Mouse (Mus musculus): ENCODE data around the gene 1110032A03Rik. TPM values are rescaled to one million over a fixed set of nuclear protein-coding genes. Genes with fewer than 3 reads are reported as not detected.

Gene 1110032A03Rik
- polyA plus RNA-seq, 1 experiment = 4.8 TPM

DNA sequence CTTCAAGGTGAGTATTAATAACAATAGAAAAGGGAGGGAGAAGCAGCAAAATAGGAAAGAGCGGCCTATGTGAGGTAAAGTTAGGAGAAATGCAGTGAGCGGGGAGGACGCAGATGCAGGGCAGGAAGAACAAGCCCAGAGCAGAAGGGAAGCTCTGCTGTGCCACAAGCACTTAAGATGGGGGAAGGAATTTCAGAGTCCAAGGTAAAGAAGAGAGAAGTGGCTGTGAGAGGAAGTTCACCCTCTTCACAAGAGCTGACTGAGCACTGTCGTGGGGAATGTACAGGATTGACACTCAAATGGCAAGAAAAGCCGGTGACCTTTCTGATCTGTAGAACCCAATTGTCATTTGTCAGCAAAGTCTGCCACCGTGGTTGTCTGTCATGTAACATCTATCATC, 42.7 kb upstream of the 1110032A03Rik start:
- Histone ChIP-seq H3K27me3 (ENCODE audit: control insufficient read depth, insufficient read depth, insufficient read length) (no peaks in the 10 kb centered on the region), H3K79me2 (ENCODE audit: control insufficient read depth, insufficient read depth) (no peaks in the 10 kb centered on the region), H3K36me3 (ENCODE audit: control insufficient read depth, insufficient read depth) (peaks cover 7% of the 10 kb centered on the region), H3K79me3 (ENCODE audit: low read depth) (no peaks in the 10 kb centered on the region), H3ac (ENCODE audit: control insufficient read depth, insufficient read length, low read depth) (no peak overlapping the region), H3K4me3 (ENCODE audit: insufficient read depth, poor library complexity, severe bottlenecking) (no peak overlapping the region)
- no peak for TF ChIP-seq FOSL1 (IDR thresholded peaks at IDR 0.05; ENCODE audit: insufficient read depth, low read length, poor library complexity, severe bottlenecking)
- TF ChIP-seq MYOD1 (IDR thresholded peaks at IDR 0.05; ENCODE audit: control insufficient read depth, insufficient read length, low read depth) = no peak
- TF ChIP-seq MYOG (IDR thresholded peaks at IDR 0.05; ENCODE audit: control insufficient read depth, extremely low read depth, insufficient read length) = no peak
- TF ChIP-seq CEBPB (IDR thresholded peaks at IDR 0.05; ENCODE audit: low read depth) = no peak
- TF ChIP-seq USF1 (IDR thresholded peaks at IDR 0.05; ENCODE audit: low read depth) = no peak
- TF ChIP-seq CTCF (IDR thresholded peaks at IDR 0.05; ENCODE audit: control insufficient read depth, insufficient read depth, insufficient read length) = no peak
- TF ChIP-seq MAX (IDR thresholded peaks at IDR 0.05) = no peak

DNA sequence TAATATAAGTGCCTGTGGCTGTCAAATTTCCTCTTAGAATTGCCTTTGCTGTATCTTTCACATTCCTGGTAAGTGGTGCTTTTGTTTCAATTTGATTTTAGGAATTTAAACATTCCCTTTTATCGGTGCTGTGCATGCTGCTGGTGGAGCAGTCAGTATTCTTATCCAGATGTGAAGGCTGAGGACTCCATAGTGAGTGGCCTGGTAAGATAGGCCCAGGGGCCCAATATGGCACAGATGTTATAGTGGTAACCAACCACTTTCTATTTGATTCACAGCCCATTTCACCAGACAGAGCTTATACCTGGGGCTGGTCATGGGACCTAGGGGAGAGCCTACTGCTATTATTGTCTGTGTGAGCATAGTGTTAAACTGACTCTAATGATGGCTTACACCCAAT, 41.2 kb upstream of the 1110032A03Rik start:
- Histone ChIP-seq H3K27me3 (ENCODE audit: control insufficient read depth, insufficient read depth, insufficient read length) (no peaks in the 10 kb centered on the region), H3K4me3 (ENCODE audit: insufficient read depth, poor library complexity, severe bottlenecking) (no peak overlapping the region), H3K36me3 (ENCODE audit: control insufficient read depth, insufficient read depth) (peaks cover 7% of the 10 kb centered on the region), H3K79me3 (ENCODE audit: low read depth) (no peaks in the 10 kb centered on the region), H3ac (ENCODE audit: control insufficient read depth, insufficient read length, low read depth) (no peak overlapping the region), H3K79me2 (ENCODE audit: control insufficient read depth, insufficient read depth) (no peaks in the 10 kb centered on the region)
- TF ChIP-seq MYOG (IDR thresholded peaks at IDR 0.05; ENCODE audit: control insufficient read depth, extremely low read depth, insufficient read length) (no peak), MAX (IDR thresholded peaks at IDR 0.05) (no peak), CEBPB (IDR thresholded peaks at IDR 0.05; ENCODE audit: low read depth) (no peak), USF1 (IDR thresholded peaks at IDR 0.05; ENCODE audit: low read depth) (no peak), CTCF (IDR thresholded peaks at IDR 0.05; ENCODE audit: control insufficient read depth, insufficient read depth, insufficient read length) (no peak), MYOD1 (IDR thresholded peaks at IDR 0.05; ENCODE audit: control insufficient read depth, insufficient read length, low read depth) (no peak), FOSL1 (IDR thresholded peaks at IDR 0.05; ENCODE audit: insufficient read depth, low read length, poor library complexity, severe bottlenecking) (no peak)

DNA sequence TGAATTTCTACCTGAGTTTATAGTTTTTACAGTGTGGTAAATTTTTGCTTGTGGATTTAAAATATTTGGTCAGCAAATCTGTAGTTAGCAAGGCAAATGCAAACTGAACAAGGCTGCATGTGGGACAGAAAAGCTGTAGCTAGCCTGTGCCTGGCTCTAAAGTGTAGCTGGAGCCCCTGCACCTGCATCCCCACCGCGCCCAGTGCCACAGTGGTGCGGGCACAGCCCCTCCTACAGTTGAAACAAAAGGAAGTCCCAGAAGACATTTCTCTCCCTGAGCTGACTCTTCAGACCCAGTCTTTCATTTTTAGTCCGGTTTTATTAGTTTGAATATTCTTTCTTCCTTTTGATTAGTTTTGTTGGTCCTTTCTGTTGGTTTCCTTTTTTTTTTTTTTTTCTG, 40.3 kb upstream of the 1110032A03Rik start:
- Histone ChIP-seq H3K79me3 (ENCODE audit: low read depth) (no peaks in the 10 kb centered on the region), H3K4me3 (ENCODE audit: insufficient read depth, poor library complexity, severe bottlenecking) (no peak overlapping the region), H3K36me3 (ENCODE audit: control insufficient read depth, insufficient read depth) (peaks cover 7% of the 10 kb centered on the region), H3K27me3 (ENCODE audit: control insufficient read depth, insufficient read depth, insufficient read length) (no peaks in the 10 kb centered on the region), H3ac (ENCODE audit: control insufficient read depth, insufficient read length, low read depth) (no peak overlapping the region), H3K79me2 (ENCODE audit: control insufficient read depth, insufficient read depth) (no peaks in the 10 kb centered on the region)
- TF ChIP-seq CEBPB (IDR thresholded peaks at IDR 0.05; ENCODE audit: low read depth) = no peak
- no peak for TF ChIP-seq CTCF (IDR thresholded peaks at IDR 0.05; ENCODE audit: control insufficient read depth, insufficient read depth, insufficient read length)
- TF ChIP-seq FOSL1 (IDR thresholded peaks at IDR 0.05; ENCODE audit: insufficient read depth, low read length, poor library complexity, severe bottlenecking) = no peak
- TF ChIP-seq MYOG (IDR thresholded peaks at IDR 0.05; ENCODE audit: control insufficient read depth, extremely low read depth, insufficient read length) = no peak
- no peak for TF ChIP-seq USF1 (IDR thresholded peaks at IDR 0.05; ENCODE audit: low read depth)
- no peak for TF ChIP-seq MAX (IDR thresholded peaks at IDR 0.05)
- TF ChIP-seq MYOD1 (IDR thresholded peaks at IDR 0.05; ENCODE audit: control insufficient read depth, insufficient read length, low read depth) = no peak

DNA sequence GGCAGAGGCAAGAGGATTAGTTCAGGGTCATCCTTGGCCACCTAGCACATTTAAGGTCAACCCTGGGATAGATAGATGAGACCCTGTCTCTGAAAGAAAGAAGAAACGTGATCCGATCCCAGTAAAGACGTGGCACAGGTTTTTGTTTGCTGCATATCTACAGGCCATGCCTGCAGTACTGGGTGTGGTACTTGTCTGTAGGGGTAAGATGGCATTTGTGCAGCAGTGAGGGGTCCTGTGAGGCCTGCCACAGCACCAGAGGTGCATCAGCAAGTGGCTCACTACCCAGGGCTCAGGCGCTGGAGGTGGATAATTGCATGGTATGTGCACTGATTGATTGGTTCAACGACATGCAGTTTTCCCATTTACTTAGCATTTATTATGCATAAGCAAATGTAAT, 38.5 kb upstream of the 1110032A03Rik start:
- Histone ChIP-seq H3K27me3 (ENCODE audit: control insufficient read depth, insufficient read depth, insufficient read length) (no peaks in the 10 kb centered on the region), H3K36me3 (ENCODE audit: control insufficient read depth, insufficient read depth) (peaks cover 11% of the 10 kb centered on the region), H3ac (ENCODE audit: control insufficient read depth, insufficient read length, low read depth) (no peak overlapping the region), H3K79me2 (ENCODE audit: control insufficient read depth, insufficient read depth) (no peaks in the 10 kb centered on the region), H3K79me3 (ENCODE audit: low read depth) (no peaks in the 10 kb centered on the region), H3K4me3 (ENCODE audit: insufficient read depth, poor library complexity, severe bottlenecking) (no peak overlapping the region)
- TF ChIP-seq MYOG (IDR thresholded peaks at IDR 0.05; ENCODE audit: control insufficient read depth, extremely low read depth, insufficient read length) (no peak), MYOD1 (IDR thresholded peaks at IDR 0.05; ENCODE audit: control insufficient read depth, insufficient read length, low read depth) (no peak), CTCF (IDR thresholded peaks at IDR 0.05; ENCODE audit: control insufficient read depth, insufficient read depth, insufficient read length) (no peak), MAX (IDR thresholded peaks at IDR 0.05) (no peak), USF1 (IDR thresholded peaks at IDR 0.05; ENCODE audit: low read depth) (no peak), CEBPB (IDR thresholded peaks at IDR 0.05; ENCODE audit: low read depth) (no peak), FOSL1 (IDR thresholded peaks at IDR 0.05; ENCODE audit: insufficient read depth, low read length, poor library complexity, severe bottlenecking) (no peak)

DNA sequence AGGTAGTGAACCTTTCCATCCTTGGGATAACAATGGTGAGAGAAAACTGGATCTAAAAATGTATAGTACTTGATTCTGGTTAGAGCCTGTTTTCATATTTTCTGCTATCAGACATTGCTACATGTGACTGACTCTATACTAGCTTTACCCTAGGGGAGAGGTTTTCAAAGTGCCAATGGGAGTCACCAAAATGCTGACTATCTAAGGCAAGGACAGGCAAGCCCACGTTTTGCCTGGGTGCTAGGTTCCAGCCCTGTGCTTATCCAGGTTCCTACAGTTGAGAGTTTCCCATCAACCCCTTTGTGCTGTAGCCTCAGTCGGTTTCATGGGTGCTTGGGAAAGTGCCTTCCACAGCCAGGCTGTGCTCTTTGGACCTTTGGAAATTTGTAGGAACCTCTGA, 36.4 kb upstream of the 1110032A03Rik start:
- Histone ChIP-seq H3K27me3 (ENCODE audit: control insufficient read depth, insufficient read depth, insufficient read length) (no peaks in the 10 kb centered on the region), H3K79me2 (ENCODE audit: control insufficient read depth, insufficient read depth) (no peaks in the 10 kb centered on the region), H3ac (ENCODE audit: control insufficient read depth, insufficient read length, low read depth) (no peak overlapping the region), H3K4me3 (ENCODE audit: insufficient read depth, poor library complexity, severe bottlenecking) (no peak overlapping the region), H3K36me3 (ENCODE audit: control insufficient read depth, insufficient read depth) (peaks cover 13% of the 10 kb centered on the region), H3K79me3 (ENCODE audit: low read depth) (no peaks in the 10 kb centered on the region)
- no peak for TF ChIP-seq MYOD1 (IDR thresholded peaks at IDR 0.05; ENCODE audit: control insufficient read depth, insufficient read length, low read depth)
- TF ChIP-seq MYOG (IDR thresholded peaks at IDR 0.05; ENCODE audit: control insufficient read depth, extremely low read depth, insufficient read length) = no peak
- TF ChIP-seq CEBPB (IDR thresholded peaks at IDR 0.05; ENCODE audit: low read depth) = no peak
- TF ChIP-seq MAX (IDR thresholded peaks at IDR 0.05) = no peak

DNA sequence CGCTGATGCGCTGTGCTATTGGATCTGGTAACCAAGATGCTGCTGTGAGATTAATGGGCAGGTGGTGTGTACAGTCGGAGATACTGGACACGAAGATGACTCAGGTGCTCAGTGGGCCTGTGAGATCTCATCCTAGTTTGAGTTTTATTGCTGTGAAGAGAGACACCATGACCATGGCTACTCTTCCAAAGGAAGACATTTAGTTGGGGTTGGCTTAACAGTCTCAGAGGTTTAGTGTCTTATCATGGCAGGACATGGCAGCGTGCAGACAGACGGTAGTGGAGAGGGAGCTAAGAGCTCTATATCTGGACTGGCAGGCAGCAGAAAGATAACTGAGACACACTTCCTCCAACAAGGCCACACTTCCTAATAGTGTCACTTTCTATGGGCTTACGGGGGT, 35.9 kb upstream of the 1110032A03Rik start:
- H3K36me3 ChIP-seq (ENCODE audit: control insufficient read depth, insufficient read depth) = peaks cover 13% of the 10 kb centered on the region

More for the DNA sequence above, 35.9 kb upstream of the 1110032A03Rik start:
- Histone ChIP-seq H3K4me3 (ENCODE audit: insufficient read depth, poor library complexity, severe bottlenecking) (no peak overlapping the region), H3K27me3 (ENCODE audit: control insufficient read depth, insufficient read depth, insufficient read length) (no peaks in the 10 kb centered on the region), H3K79me2 (ENCODE audit: control insufficient read depth, insufficient read depth) (no peaks in the 10 kb centered on the region), H3ac (ENCODE audit: control insufficient read depth, insufficient read length, low read depth) (no peak overlapping the region), H3K79me3 (ENCODE audit: low read depth) (no peaks in the 10 kb centered on the region)
- TF ChIP-seq FOSL1 (IDR thresholded peaks at IDR 0.05; ENCODE audit: insufficient read depth, low read length, poor library complexity, severe bottlenecking) = no peak
- no peak for TF ChIP-seq MYOG (IDR thresholded peaks at IDR 0.05; ENCODE audit: control insufficient read depth, extremely low read depth, insufficient read length)
- no peak for TF ChIP-seq USF1 (IDR thresholded peaks at IDR 0.05; ENCODE audit: low read depth)
- TF ChIP-seq CTCF (IDR thresholded peaks at IDR 0.05; ENCODE audit: control insufficient read depth, insufficient read depth, insufficient read length) = no peak
- no peak for TF ChIP-seq MYOD1 (IDR thresholded peaks at IDR 0.05; ENCODE audit: control insufficient read depth, insufficient read length, low read depth)
- no peak for TF ChIP-seq CEBPB (IDR thresholded peaks at IDR 0.05; ENCODE audit: low read depth)
- TF ChIP-seq MAX (IDR thresholded peaks at IDR 0.05) = no peak
